Mouse (Mus musculus) megakaryocyte, embryonic 14.5 days (primary cell): ENCODE data around the gene Mfsd6l.

Source experiments
- FLI1 ChIP-seq: IDR thresholded peaks from 2 replicates; pipeline ENCODE4 v1.6.1; 2012; ENCODE audit warnings: low read length, inconsistent platforms, mixed read lengths
- GATA1 ChIP-seq: IDR thresholded peaks from 3 replicates; pipeline ENCODE4 v1.6.1; 2012; ENCODE audit warnings: mixed read lengths, low read length, inconsistent platforms, borderline replicate concordance

DNA sequence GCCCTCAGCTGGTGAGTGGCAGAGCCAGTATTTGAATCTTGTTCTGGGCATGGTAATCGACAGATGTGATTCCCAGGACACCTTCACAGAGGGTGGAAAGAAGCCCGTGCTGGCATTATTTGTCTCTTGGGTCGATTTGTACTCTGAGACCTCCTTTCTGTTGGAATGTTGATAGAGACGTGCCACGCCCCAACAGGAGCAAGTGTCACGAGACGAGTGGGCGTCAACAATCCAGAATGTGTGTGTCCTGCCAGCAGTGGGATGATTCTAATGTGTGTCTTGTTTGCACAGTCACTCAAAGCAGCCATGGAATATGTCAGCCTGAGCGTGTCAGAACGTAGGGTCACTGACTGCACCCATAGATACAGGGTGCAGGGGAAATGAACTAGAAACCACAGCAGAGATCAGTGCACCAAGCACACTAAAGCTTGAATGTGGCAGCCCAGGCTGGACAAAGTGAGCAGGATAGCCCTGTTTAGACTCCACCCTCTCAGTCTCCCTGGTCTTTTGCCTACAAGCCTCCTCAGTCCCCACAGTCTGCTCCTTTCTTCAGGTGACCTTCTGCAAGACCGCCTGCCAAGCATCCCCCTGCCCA is 23.9 kb upstream of the Mfsd6l start:
- TF ChIP-seq GATA1 (no peak), FLI1 (no peak)
